Mouse (Mus musculus): ENCODE data around the gene Tuba3a. TPM values are rescaled to one million over a fixed set of nuclear protein-coding genes. Genes with fewer than 3 reads are reported as not detected.
A peak's percentile ranks its signal among the peaks of the same experiment; 100 is the strongest.

Tuba3a gene
- polyA plus RNA-seq, 1 experiment from 2014 or later, result 0.12 TPM

DNA sequence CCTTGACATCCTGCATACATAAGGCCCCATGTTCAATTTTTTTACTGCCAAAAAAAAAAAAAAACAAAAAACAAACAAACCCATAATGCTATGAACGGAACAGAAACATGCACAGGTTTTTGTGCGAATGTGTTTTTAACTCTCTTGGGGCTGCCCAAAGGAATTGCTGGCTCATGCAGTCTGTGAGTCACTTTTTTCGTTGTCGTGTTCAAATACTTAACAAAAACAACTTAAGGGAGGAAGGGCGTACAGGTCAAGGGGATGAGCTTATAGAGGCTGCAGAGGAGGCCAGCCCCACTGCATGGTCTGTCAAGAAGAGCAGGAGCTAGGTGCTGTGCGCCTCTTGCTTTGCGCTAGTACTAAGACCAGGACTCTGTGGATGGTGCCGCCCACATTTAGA is 33.1 kb downstream of the Tuba3a start:
- 95% methylated on average over 8 of the region's 8 CpGs for WGBS
- no peak overlapping the region for H3K4me3 ChIP-seq
- H3K27me3 ChIP-seq (ENCODE audit: poor library complexity, severe bottlenecking), result no peaks in the 10 kb centered on the region
- no peak for DNase-seq (ENCODE audit: extremely low spot score, low spot score)
- H3K27ac ChIP-seq, result no peak overlapping the region
- peaks cover 10% of the 10 kb centered on the region for H3K4me1 ChIP-seq
- no peaks in the 10 kb centered on the region for H3K9me3 ChIP-seq
- H3K36me3 ChIP-seq (replicated peaks), result no peaks in the 10 kb centered on the region

- WGBS, result 81% methylated on average over 3 of the region's 3 CpGs
- H3K9me3 ChIP-seq, result no peaks in the 10 kb centered on the region
- H3K36me3 ChIP-seq (replicated peaks), result no peaks in the 10 kb centered on the region
- no peak overlapping the region for H3K27ac ChIP-seq
- H3K27me3 ChIP-seq (ENCODE audit: poor library complexity, severe bottlenecking), result no peaks in the 10 kb centered on the region
- no peak overlapping the region for H3K4me3 ChIP-seq
- peaks cover 9% of the 10 kb centered on the region for H3K4me1 ChIP-seq
- DNase-seq (ENCODE audit: extremely low spot score, low spot score), result no peak
These were observed 33.6 kb downstream of the Tuba3a start for GRCm38 (mm10) chr6:125252285-125252684.

DNA sequence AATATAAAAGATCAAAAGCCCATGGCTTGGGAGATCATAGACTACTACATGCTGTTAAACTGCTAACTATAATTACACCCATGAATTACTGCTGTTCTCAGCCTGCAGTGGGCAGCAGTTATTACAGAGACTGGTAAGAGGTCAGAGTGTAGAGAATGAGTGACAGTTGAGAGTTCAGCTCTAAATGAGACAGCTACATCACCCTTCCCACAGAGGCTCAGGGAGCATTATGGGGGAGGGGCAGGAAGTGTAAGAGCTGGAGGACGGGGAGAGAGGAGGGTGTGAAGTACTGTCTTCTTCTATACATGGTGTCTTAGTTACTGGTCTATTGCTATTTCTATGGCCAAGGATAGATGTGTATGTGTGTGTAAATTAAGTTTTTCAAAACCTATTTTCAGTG is 41.3 kb downstream of the Tuba3a start:
- DNase-seq (ENCODE audit: extremely low spot score, low spot score), result no peak
- H3K9me3 ChIP-seq, result no peaks in the 10 kb centered on the region
- no peak overlapping the region for H3K4me3 ChIP-seq
- H3K4me1 ChIP-seq, result 0 out of 2 replicates have a peak, but pooled peaks cover 3% of the 10 kb centered on the region
- no peak overlapping the region for H3K27ac ChIP-seq
- no peaks in the 10 kb centered on the region for H3K36me3 ChIP-seq (replicated peaks)
- H3K27me3 ChIP-seq (ENCODE audit: poor library complexity, severe bottlenecking), result no peaks in the 10 kb centered on the region
- WGBS, result 46% methylated on average over 1 of the region's 1 CpGs

- no peak for DNase-seq (ENCODE audit: extremely low spot score, low spot score)
- no peaks in the 10 kb centered on the region for H3K27me3 ChIP-seq (ENCODE audit: poor library complexity, severe bottlenecking)
- H3K27ac ChIP-seq, result no peak overlapping the region
- H3K4me1 ChIP-seq, result peaks cover 8% of the 10 kb centered on the region
- H3K36me3 ChIP-seq (replicated peaks), result no peaks in the 10 kb centered on the region
- H3K9me3 ChIP-seq, result no peaks in the 10 kb centered on the region
- no peak overlapping the region for H3K4me3 ChIP-seq
- whole genome bisulfite sequencing, result 83% methylated on average over 8 of the region's 8 CpGs
These were observed 44.3 kb downstream of the Tuba3a start for GRCm38 (mm10) chr6:125241566-125241965.

DNA sequence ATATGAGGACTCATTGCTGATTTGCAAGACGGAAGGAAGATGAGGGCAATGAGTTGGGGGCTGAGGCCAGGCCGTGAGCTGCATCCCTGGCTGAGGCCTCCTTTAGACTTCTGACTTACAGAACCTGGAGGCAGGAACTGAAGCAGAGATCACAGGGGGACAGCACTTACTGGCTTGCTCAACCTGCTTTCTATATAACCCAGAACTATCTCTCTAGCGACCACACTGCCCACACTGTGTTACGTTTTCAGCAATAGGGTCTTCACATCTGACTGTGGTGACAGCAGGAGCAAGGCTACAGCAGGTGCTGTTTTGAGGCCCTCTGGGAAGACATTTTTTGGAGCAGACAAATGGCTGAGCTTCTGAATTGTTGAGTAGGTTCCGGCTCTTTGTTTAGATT is 45.2 kb downstream of the Tuba3a start:
- no peaks in the 10 kb centered on the region for H3K36me3 ChIP-seq (replicated peaks)
- no peak for DNase-seq (ENCODE audit: extremely low spot score, low spot score)
- H3K27me3 ChIP-seq (ENCODE audit: poor library complexity, severe bottlenecking), result no peaks in the 10 kb centered on the region
- H3K4me3 ChIP-seq, result no peak overlapping the region
- H3K9me3 ChIP-seq, result no peaks in the 10 kb centered on the region
- no peak overlapping the region for H3K27ac ChIP-seq
- 91% methylated on average over 5 of the region's 5 CpGs for WGBS
- H3K4me1 ChIP-seq, result peaks cover 14% of the 10 kb centered on the region

- Histone ChIP-seq H3K9me3 (no peaks in the 10 kb centered on the region), H3K36me3 (replicated peaks) (no peaks in the 10 kb centered on the region), H3K4me3 (no peak overlapping the region), H3K4me1 (peaks cover 13% of the 10 kb centered on the region), H3K27me3 (ENCODE audit: poor library complexity, severe bottlenecking) (no peaks in the 10 kb centered on the region), H3K27ac (no peak overlapping the region)
- 92% methylated on average over 5 of the region's 5 CpGs for WGBS
- DNase-seq (ENCODE audit: extremely low spot score, low spot score), result no peak
These were observed 46.3 kb downstream of the Tuba3a start for GRCm38 (mm10) chr6:125239547-125239946.

GRCm38 (mm10) chr6:125238396-125238795 is 47.4 kb downstream of the Tuba3a start:
- no peaks in the 10 kb centered on the region for H3K27me3 ChIP-seq (ENCODE audit: poor library complexity, severe bottlenecking)
- no peak overlapping the region for H3K27ac ChIP-seq
- H3K4me3 ChIP-seq, result no peak overlapping the region
- peaks cover 18% of the 10 kb centered on the region for H3K4me1 ChIP-seq
- no peaks in the 10 kb centered on the region for H3K36me3 ChIP-seq (replicated peaks)
- no peaks in the 10 kb centered on the region for H3K9me3 ChIP-seq
- WGBS, result 84% methylated on average over 6 of the region's 6 CpGs
- no peak for DNase-seq (ENCODE audit: extremely low spot score, low spot score)

GRCm38 (mm10) chr6:125237421-125237820 is 48.4 kb downstream of the Tuba3a start:
- no peaks in the 10 kb centered on the region for H3K9me3 ChIP-seq
- H3K4me1 ChIP-seq, result peaks cover 23% of the 10 kb centered on the region
- no peak for DNase-seq (ENCODE audit: extremely low spot score, low spot score)
- WGBS, result 88% methylated on average over 4 of the region's 4 CpGs
- H3K27ac ChIP-seq, result no peak overlapping the region
- no peaks in the 10 kb centered on the region for H3K36me3 ChIP-seq (replicated peaks)
- H3K27me3 ChIP-seq (ENCODE audit: poor library complexity, severe bottlenecking), result no peaks in the 10 kb centered on the region
- no peak overlapping the region for H3K4me3 ChIP-seq

DNA sequence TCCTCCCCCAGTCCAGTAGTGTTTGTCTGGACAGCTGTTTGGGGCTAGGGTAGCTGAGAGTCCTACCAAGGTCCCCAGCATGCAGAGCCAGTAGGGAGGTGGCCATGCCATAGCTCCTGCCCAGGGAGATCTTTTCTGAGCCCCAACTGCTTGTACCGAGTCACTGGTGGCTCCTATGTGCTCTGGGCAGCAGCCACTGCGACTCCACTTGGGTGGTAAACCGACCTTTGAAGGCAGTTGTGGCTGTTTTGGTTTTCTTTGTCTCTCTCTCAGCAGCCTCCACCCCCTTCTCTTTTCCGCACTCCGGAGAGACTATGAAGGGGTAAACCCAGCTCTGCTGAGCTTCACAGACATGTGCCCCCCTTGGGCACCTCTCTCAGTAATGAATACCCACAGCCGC is 49.1 kb downstream of the Tuba3a start, which contains the start of gene Cd27:
Gene Cd27, minus strand, starts transcription at position 229 of the 400 bp plus-strand sequence.
- 30% methylated on average over 6 of the region's 6 CpGs for WGBS
- Histone ChIP-seq H3K36me3 (replicated peaks) (no peaks in the 10 kb centered on the region), H3K4me1 (peaks cover 29% of the 10 kb centered on the region), H3K27ac (peak within 1 kb of the TSS; percentile 54), H3K4me3 (no peak within 1 kb of the TSS), H3K27me3 (ENCODE audit: poor library complexity, severe bottlenecking) (no peaks in the 10 kb centered on the region), H3K9me3 (no peaks in the 10 kb centered on the region)
- no peak for DNase-seq (ENCODE audit: extremely low spot score, low spot score)

- peak overlapping the region; percentile 54 for H3K27ac ChIP-seq
- no peak for DNase-seq (ENCODE audit: extremely low spot score, low spot score)
- 61% methylated on average over 6 of the region's 6 CpGs for WGBS
These were observed 49.5 kb downstream of the Tuba3a start for GRCm38 (mm10) chr6:125236341-125236740.

GRCm38 (mm10) chr6:125234520-125234828 is 51.4 kb downstream of the Tuba3a start:
- Histone ChIP-seq H3K27me3 (ENCODE audit: poor library complexity, severe bottlenecking) (no peaks in the 10 kb centered on the region), H3K9me3 (no peaks in the 10 kb centered on the region), H3K36me3 (replicated peaks) (no peaks in the 10 kb centered on the region), H3K27ac (0 out of 2 replicates have a peak overlapping the region, but pooled peaks have one; percentile 30), H3K4me3 (no peak overlapping the region), H3K4me1 (peaks cover 47% of the 10 kb centered on the region)
- WGBS, result 74% methylated on average over 5 of the region's 5 CpGs
- no peak for DNase-seq (ENCODE audit: extremely low spot score, low spot score)

More at GRCm38 (mm10) chr6:125236341-125236740, 49.5 kb downstream of the Tuba3a start:
- H3K9me3 ChIP-seq, result no peaks in the 10 kb centered on the region
- H3K36me3 ChIP-seq (replicated peaks), result no peaks in the 10 kb centered on the region
- no peaks in the 10 kb centered on the region for H3K27me3 ChIP-seq (ENCODE audit: poor library complexity, severe bottlenecking)
- peaks cover 33% of the 10 kb centered on the region for H3K4me1 ChIP-seq
- H3K4me3 ChIP-seq, result no peak overlapping the region

GRCm38 (mm10) chr6:125233816-125234519 is 51.9 kb downstream of the Tuba3a start:
- H3K4me3 ChIP-seq, result no peak overlapping the region
- no peaks in the 10 kb centered on the region for H3K36me3 ChIP-seq (replicated peaks)
- 63% methylated on average over 7 of the region's 7 CpGs for WGBS
- H3K27ac ChIP-seq, result 0 out of 2 replicates have a peak overlapping the region, but pooled peaks have one; percentile 30
- no peaks in the 10 kb centered on the region for H3K27me3 ChIP-seq (ENCODE audit: poor library complexity, severe bottlenecking)
- no peak for DNase-seq (ENCODE audit: extremely low spot score, low spot score)
- H3K4me1 ChIP-seq, result peaks cover 47% of the 10 kb centered on the region
- H3K9me3 ChIP-seq, result no peaks in the 10 kb centered on the region

- Histone ChIP-seq H3K27me3 (ENCODE audit: poor library complexity, severe bottlenecking) (no peaks in the 10 kb centered on the region), H3K4me1 (peaks cover 47% of the 10 kb centered on the region), H3K36me3 (replicated peaks) (no peaks in the 10 kb centered on the region), H3K4me3 (no peak overlapping the region), H3K27ac (no peak overlapping the region), H3K9me3 (no peaks in the 10 kb centered on the region)
- 81% methylated on average over 6 of the region's 6 CpGs for WGBS
- DNase-seq (ENCODE audit: extremely low spot score, low spot score), result no peak
These were observed 53.3 kb downstream of the Tuba3a start for GRCm38 (mm10) chr6:125232516-125232915.

All from forebrain, embryonic 10.5 days (tissue).